Mouse (Mus musculus): Measurements from ENCODE around the gene Med12. TPM values are rescaled to one million over a fixed set of nuclear protein-coding genes. Genes with fewer than 3 reads are reported as not detected.
A peak's percentile ranks its signal among the peaks of the same experiment; 100 is the strongest.

The Med12 gene
- total RNA-seq, 1 experiment: 27.0 TPM

- peaks cover 43% of the 10 kb centered on the region for H3K36me3 ChIP-seq (ENCODE audit: control insufficient read depth, insufficient read depth, low read length, poor library complexity, severe bottlenecking)
- no peak for DNase-seq (ENCODE audit: low read depth, low spot score)
- H3K27ac ChIP-seq (ENCODE audit: insufficient read depth, low read depth, low read length, poor library complexity, severe bottlenecking): no peak overlapping the region
- H3K4me1 ChIP-seq (ENCODE audit: control insufficient read depth in 2 of 2, insufficient read depth in 2 of 2, low read length in 2 of 2, poor library complexity in 1 of 2): no peaks in the 10 kb centered on the region
- no peak overlapping the region for H3K9ac ChIP-seq (ENCODE audit: insufficient read depth, low read depth, low read length, poor library complexity, severe bottlenecking)
- in situ Hi-C loops (cut with MboI; ENCODE audit: low sequenced_read_pairs in 2 of 2, unreplicated experiment in 2 of 2): no loop called here
- no peak overlapping the region for H3K4me3 ChIP-seq (ENCODE audit: insufficient read depth in 1 of 2, low read depth in 1 of 2, low read length in 2 of 2, poor library complexity in 1 of 2, severe bottlenecking in 1 of 2)
- H3K9me3 ChIP-seq (ENCODE audit: control insufficient read depth, insufficient read depth, low read depth, low read length): no peaks in the 10 kb centered on the region
- TF ChIP-seq ZC3H11A (IDR thresholded peaks at IDR 0.05; ENCODE audit: borderline replicate concordance, low read depth, low read length): 0 out of 2 replicates have a peak, but pooled peaks have one; percentile 21
- no peak for TF ChIP-seq CHD2 (IDR thresholded peaks at IDR 0.05; ENCODE audit: low read depth, low read length)
Measured at GRCm38 (mm10) chrX:101285534-101285933, 11.7 kb downstream of the Med12 start.

- TF ChIP-seq CHD2 (IDR thresholded peaks at IDR 0.05; ENCODE audit: low read depth, low read length) (no peak), ZNF384 (IDR thresholded peaks at IDR 0.05; ENCODE audit: low read depth, low read length) (no peak), HCFC1 (IDR thresholded peaks at IDR 0.05; ENCODE audit: borderline replicate concordance, insufficient read depth, low read length) (no peak), MAFK (IDR thresholded peaks at IDR 0.05; ENCODE audit: insufficient read depth, low read depth, low read length) (no peak), ZC3H11A (IDR thresholded peaks at IDR 0.05; ENCODE audit: borderline replicate concordance, low read depth, low read length) (no peak)
- Histone ChIP-seq H3K36me3 (ENCODE audit: control insufficient read depth, insufficient read depth, low read length, poor library complexity, severe bottlenecking) (peaks cover 43% of the 10 kb centered on the region), H3K27ac (ENCODE audit: insufficient read depth, low read depth, low read length, poor library complexity, severe bottlenecking) (no peak overlapping the region), H3K4me3 (ENCODE audit: insufficient read depth in 1 of 2, low read depth in 1 of 2, low read length in 2 of 2, poor library complexity in 1 of 2, severe bottlenecking in 1 of 2) (no peak overlapping the region), H3K9ac (ENCODE audit: insufficient read depth, low read depth, low read length, poor library complexity, severe bottlenecking) (no peak overlapping the region), H3K9me3 (ENCODE audit: control insufficient read depth, insufficient read depth, low read depth, low read length) (no peaks in the 10 kb centered on the region), H3K4me1 (ENCODE audit: control insufficient read depth in 2 of 2, insufficient read depth in 2 of 2, low read length in 2 of 2, poor library complexity in 1 of 2) (no peaks in the 10 kb centered on the region)
- in situ Hi-C loops (cut with MboI; ENCODE audit: low sequenced_read_pairs in 2 of 2, unreplicated experiment in 2 of 2): no loop called here
- no peak for DNase-seq (ENCODE audit: low read depth, low spot score)
Measured at GRCm38 (mm10) chrX:101285953-101286670, 12.3 kb downstream of the Med12 start.

- no peak overlapping the region for H3K9ac ChIP-seq (ENCODE audit: insufficient read depth, low read depth, low read length, poor library complexity, severe bottlenecking)
- no peak overlapping the region for H3K4me3 ChIP-seq (ENCODE audit: insufficient read depth in 1 of 2, low read depth in 1 of 2, low read length in 2 of 2, poor library complexity in 1 of 2, severe bottlenecking in 1 of 2)
- no peaks in the 10 kb centered on the region for H3K9me3 ChIP-seq (ENCODE audit: control insufficient read depth, insufficient read depth, low read depth, low read length)
- H3K27ac ChIP-seq (ENCODE audit: insufficient read depth, low read depth, low read length, poor library complexity, severe bottlenecking): no peak overlapping the region
- no peaks in the 10 kb centered on the region for H3K4me1 ChIP-seq (ENCODE audit: control insufficient read depth in 2 of 2, insufficient read depth in 2 of 2, low read length in 2 of 2, poor library complexity in 1 of 2)
- no peak for DNase-seq (ENCODE audit: low read depth, low spot score)
- TF ChIP-seq ZC3H11A (IDR thresholded peaks at IDR 0.05; ENCODE audit: borderline replicate concordance, low read depth, low read length) (no peak), HCFC1 (IDR thresholded peaks at IDR 0.05; ENCODE audit: borderline replicate concordance, insufficient read depth, low read length) (no peak), MAFK (IDR thresholded peaks at IDR 0.05; ENCODE audit: insufficient read depth, low read depth, low read length) (no peak), ZNF384 (IDR thresholded peaks at IDR 0.05; ENCODE audit: low read depth, low read length) (no peak), CHD2 (IDR thresholded peaks at IDR 0.05; ENCODE audit: low read depth, low read length) (no peak)
- in situ Hi-C loops (cut with MboI; ENCODE audit: low sequenced_read_pairs in 2 of 2, unreplicated experiment in 2 of 2): no loop called here
- peaks cover 39% of the 10 kb centered on the region for H3K36me3 ChIP-seq (ENCODE audit: control insufficient read depth, insufficient read depth, low read length, poor library complexity, severe bottlenecking)
Measured at GRCm38 (mm10) chrX:101287543-101287942, 13.7 kb downstream of the Med12 start.

GRCm38 (mm10) chrX:101288432-101288831, 14.6 kb downstream of the Med12 start:
- Histone ChIP-seq H3K27ac (ENCODE audit: insufficient read depth, low read depth, low read length, poor library complexity, severe bottlenecking) (no peak overlapping the region), H3K9me3 (ENCODE audit: control insufficient read depth, insufficient read depth, low read depth, low read length) (no peaks in the 10 kb centered on the region), H3K4me3 (ENCODE audit: insufficient read depth in 1 of 2, low read depth in 1 of 2, low read length in 2 of 2, poor library complexity in 1 of 2, severe bottlenecking in 1 of 2) (no peak overlapping the region), H3K36me3 (ENCODE audit: control insufficient read depth, insufficient read depth, low read length, poor library complexity, severe bottlenecking) (peaks cover 38% of the 10 kb centered on the region), H3K9ac (ENCODE audit: insufficient read depth, low read depth, low read length, poor library complexity, severe bottlenecking) (no peak overlapping the region), H3K4me1 (ENCODE audit: control insufficient read depth in 2 of 2, insufficient read depth in 2 of 2, low read length in 2 of 2, poor library complexity in 1 of 2) (no peaks in the 10 kb centered on the region)
- in situ Hi-C loops (cut with MboI; ENCODE audit: low sequenced_read_pairs in 2 of 2, unreplicated experiment in 2 of 2): no loop called here
- no peak for DNase-seq (ENCODE audit: low read depth, low spot score)
- TF ChIP-seq ZC3H11A (IDR thresholded peaks at IDR 0.05; ENCODE audit: borderline replicate concordance, low read depth, low read length): no peak
- no peak for TF ChIP-seq ZNF384 (IDR thresholded peaks at IDR 0.05; ENCODE audit: low read depth, low read length)
- TF ChIP-seq MAFK (IDR thresholded peaks at IDR 0.05; ENCODE audit: insufficient read depth, low read depth, low read length): no peak
- no peak for TF ChIP-seq CHD2 (IDR thresholded peaks at IDR 0.05; ENCODE audit: low read depth, low read length)
- TF ChIP-seq HCFC1 (IDR thresholded peaks at IDR 0.05; ENCODE audit: borderline replicate concordance, insufficient read depth, low read length): no peak
